23 mouse cellular contexts compared by ENCODE assay signal in the genomic region with DNA sequence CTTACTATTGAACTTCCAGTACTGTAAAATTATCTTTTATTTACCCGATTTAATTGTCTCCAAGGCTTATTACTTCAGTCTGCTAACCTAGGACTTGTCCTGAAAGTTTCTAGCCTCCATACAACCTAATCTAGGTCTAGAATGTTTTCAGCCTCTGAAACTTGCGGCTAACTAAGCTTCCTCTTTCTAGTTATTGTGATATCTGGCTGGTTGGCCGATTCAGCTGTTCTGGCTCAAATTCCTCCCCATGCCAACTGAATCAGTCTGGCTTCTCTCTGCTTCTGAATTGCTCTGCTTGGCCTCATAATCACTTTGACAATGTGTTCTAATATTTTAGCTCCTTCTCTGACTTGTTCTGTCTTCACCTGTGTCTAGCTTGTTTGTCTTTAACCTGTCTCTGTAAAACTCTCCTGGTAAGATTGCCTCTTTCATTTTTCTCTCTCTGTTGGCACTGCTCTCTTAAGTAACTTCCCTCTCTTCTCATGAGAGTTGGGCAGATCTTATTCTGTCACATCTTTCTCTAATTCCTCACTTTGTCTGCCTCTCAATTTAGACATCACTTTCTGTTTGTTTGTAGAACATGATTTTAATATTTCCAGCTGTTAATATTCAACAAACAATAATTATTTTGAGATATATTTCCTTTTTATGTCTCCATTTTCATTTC. TPM values are rescaled to one million over a fixed set of nuclear protein-coding genes. Genes with fewer than 3 reads are reported as not detected.
DNase-seq lines count a peak whose midpoint lies in the region; ATAC-seq and TF ChIP-seq lines count a peak whose summit lies in the region.
"Had no signal": no experiment of that assay in that cellular context is flagged by ENCODE, and none has a peak within 500 bp of the region (broad histone marks: within the 10 kb centered on the region; RNA-seq: fewer than 3 reads in every experiment).

No protein-coding gene starts in this region.

- no peak for TF ChIP-seq CTCF in left cerebral cortex, adult 2 months (IDR thresholded peaks at IDR 0.05)

- ATAC-seq in hematopoietic stem cell, adult 5-6 weeks (replicated peaks in 1 of 2; ENCODE audit: insufficient read depth in 1 of 2, low FRiP score in 2 of 2, low TSS enrichment in 1 of 2, low read depth in 1 of 2, poor library complexity in 2 of 2, severe bottlenecking in 2 of 2), result peak; percentile 71 to 78
- peak; percentile 89 for ATAC-seq in megakaryocyte progenitor cell, adult 5-6 weeks (replicated peaks; ENCODE audit: poor library complexity)
- ATAC-seq: CD4-positive, CD25-positive, alpha-beta regulatory T cell, adult 4 months; forebrain, embryonic 13.5 days; forebrain, postnatal 0 days; hindbrain, postnatal 0 days had no signal

- intact Hi-C loops in heart, postnatal 14 days (cut with DNase I), result no loop called here
- intact Hi-C loops in left cerebral cortex, adult 2 months (cut with DNase I), result no loop called here

- DNase-seq in B cell, adult 2 months, result peak; percentile 10 to 21
- peak; percentile 81 for DNase-seq in MEL-GATA-1-ER (ENCODE audit: extremely low read depth, low read depth)
- DNase-seq in cerebellum, postnatal 14 days, result no peak
- no peak for DNase-seq in heart, postnatal 14 days
- DNase-seq in left cerebral cortex, adult 2 months (ENCODE audit: extremely low spot score in 1 of 2, low spot score in 2 of 2), result no peak
- no peak for DNase-seq in right cerebral cortex, postnatal 10 days (ENCODE audit: low spot score in 2 of 2)
- DNase-seq: adrenal gland, adult 8-10 months; adrenal gland, postnatal 36 days; cerebellum, adult 11-12 months; cerebellum, adult 9-10 months; forebrain, postnatal 0 days; gastrocnemius, adult 2 months; gastrocnemius, postnatal 25 days; heart, adult 11 months; heart, postnatal 4 days had no signal

- no peak overlapping the region for H3K27ac ChIP-seq in left cerebral cortex, adult 2 months
- H3K27ac ChIP-seq: embryonic facial prominence, embryonic 10.5 days; forebrain, embryonic 13.5 days; gastrocnemius, adult 2 months; heart, embryonic 13.5 days; hindbrain, embryonic 13.5 days; hindbrain, postnatal 0 days had no signal

- H3K4me3 ChIP-seq in left cerebral cortex, adult 2 months, result no peak overlapping the region
- H3K4me3 ChIP-seq: embryonic facial prominence, embryonic 10.5 days; forebrain, embryonic 13.5 days; gastrocnemius, adult 2 months; heart, embryonic 13.5 days; hindbrain, embryonic 13.5 days had no signal

RNA-seq across cellular contexts. Expression of gene Hccs, which starts 5.9 kb away (rescaled TPM):
- 31.9 and 34.8 TPM in 2 replicates for total RNA-seq in hematopoietic stem cell, adult 5-6 weeks (2017)
- total RNA-seq in megakaryocyte progenitor cell, adult 5-6 weeks (2015), result 36.3 and 41.6 TPM in 2 replicates
- total RNA-seq in megakaryocyte progenitor cell, adult 5-6 weeks (2017), result 36.1 and 37.6 TPM in 2 replicates
- 10 to 100 TPM; 74.4 to 78.1 TPM for total RNA-seq in heart, postnatal 14 days (2021)
- 10 to 100 TPM; 24.0 to 24.4 TPM for total RNA-seq in left cerebral cortex, adult 2 months (2021)

Comparison
In these comparisons a context has a peak if more than half of its experiments do, and no peak if none do; other contexts are left out.
1. DNase-seq: peak in B cell, adult 2 months (2 of 2) and MEL-GATA-1-ER (single experiment); none in cerebellum, postnatal 14 days (0 of 2), heart, postnatal 14 days (0 of 2), left cerebral cortex, adult 2 months (0 of 2) and right cerebral cortex, postnatal 10 days (0 of 2).